Mouse (Mus musculus): Measurements from ENCODE around the gene Ropn1l. TPM values are rescaled to one million over a fixed set of nuclear protein-coding genes. Genes with fewer than 3 reads are reported as not detected.

Ropn1l gene
- polyA plus RNA-seq, 1 experiment = 10.3 TPM

GRCm38 (mm10) chr15:31398769-31399168 lies 54.8 kb downstream of the Ropn1l start:
- TF ChIP-seq TCF12 (IDR thresholded peaks at IDR 0.05; ENCODE audit: insufficient read depth, poor library complexity, severe bottlenecking) (no peak), USF1 (IDR thresholded peaks at IDR 0.05; ENCODE audit: low read depth) (no peak), TCF3 (IDR thresholded peaks at IDR 0.05; ENCODE audit: insufficient read length, low read depth) (no peak), REST (IDR thresholded peaks at IDR 0.05; ENCODE audit: insufficient read depth, insufficient read length) (no peak), POLR2A (IDR thresholded peaks at IDR 0.05; ENCODE audit: insufficient read length, low read depth) (no peak)
- Histone ChIP-seq H3K4me3 (no peak overlapping the region), H3K36me3 (ENCODE audit: control insufficient read depth, insufficient read depth) (no peaks in the 10 kb centered on the region), H3K79me2 (ENCODE audit: control insufficient read depth, insufficient read depth) (no peaks in the 10 kb centered on the region), H3ac (ENCODE audit: control insufficient read depth, insufficient read length) (no peak overlapping the region), H3K27me3 (ENCODE audit: control insufficient read depth, insufficient read depth, insufficient read length) (no peaks in the 10 kb centered on the region), H3K4me2 (ENCODE audit: low read depth) (no peak overlapping the region)

- TF ChIP-seq E2F4 (IDR thresholded peaks at IDR 0.05; ENCODE audit: insufficient read depth) (no peak), CEBPB (IDR thresholded peaks at IDR 0.05; ENCODE audit: insufficient read depth, poor library complexity, severe bottlenecking) (no peak), REST (IDR thresholded peaks at IDR 0.05; ENCODE audit: insufficient read depth, insufficient read length) (no peak), SRF (IDR thresholded peaks at IDR 0.05; ENCODE audit: control insufficient read depth, insufficient read length, low read depth) (no peak), MYOD1 (IDR thresholded peaks at IDR 0.05; ENCODE audit: control insufficient read depth in 1 of 3, insufficient read length in 2 of 3, low read depth in 2 of 3) (no peak), POLR2AphosphoS2 (IDR thresholded peaks at IDR 0.05; ENCODE audit: insufficient read length, low read depth) (no peak), TCF12 (IDR thresholded peaks at IDR 0.05; ENCODE audit: insufficient read depth, poor library complexity, severe bottlenecking) (no peak), TCF3 (IDR thresholded peaks at IDR 0.05; ENCODE audit: insufficient read length, low read depth) (no peak), MYOG (IDR thresholded peaks at IDR 0.05; ENCODE audit: control insufficient read depth in 1 of 3, insufficient read depth in 1 of 3, insufficient read length in 2 of 3, low read depth in 2 of 3) (no peak), POLR2A (IDR thresholded peaks at IDR 0.05; ENCODE audit: insufficient read length, low read depth) (no peak), USF1 (IDR thresholded peaks at IDR 0.05; ENCODE audit: low read depth) (no peak), MAX (IDR thresholded peaks at IDR 0.05; ENCODE audit: low read depth) (no peak)
- Histone ChIP-seq H3ac (ENCODE audit: control insufficient read depth, insufficient read length) (no peak overlapping the region), H3K4me3 (no peak overlapping the region), H3K4me2 (ENCODE audit: low read depth) (no peak overlapping the region), H3K27me3 (ENCODE audit: control insufficient read depth, insufficient read depth, insufficient read length) (no peaks in the 10 kb centered on the region), H3K79me2 (ENCODE audit: control insufficient read depth, insufficient read depth) (no peaks in the 10 kb centered on the region), H3K36me3 (ENCODE audit: control insufficient read depth, insufficient read depth) (no peaks in the 10 kb centered on the region)
Measured at GRCm38 (mm10) chr15:31397379-31397778, 56.2 kb downstream of the Ropn1l start.

GRCm38 (mm10) chr15:31396755-31397154 lies 56.8 kb downstream of the Ropn1l start:
- no peak overlapping the region for H3ac ChIP-seq (ENCODE audit: control insufficient read depth, insufficient read length)
- H3K79me2 ChIP-seq (ENCODE audit: control insufficient read depth, insufficient read depth) = no peaks in the 10 kb centered on the region
- H3K4me3 ChIP-seq = no peak overlapping the region
- no peak overlapping the region for H3K4me2 ChIP-seq (ENCODE audit: low read depth)
- H3K27me3 ChIP-seq (ENCODE audit: control insufficient read depth, insufficient read depth, insufficient read length) = no peaks in the 10 kb centered on the region
- H3K36me3 ChIP-seq (ENCODE audit: control insufficient read depth, insufficient read depth) = no peaks in the 10 kb centered on the region
- TF ChIP-seq CEBPB (IDR thresholded peaks at IDR 0.05; ENCODE audit: insufficient read depth, poor library complexity, severe bottlenecking) = no peak
- TF ChIP-seq POLR2AphosphoS2 (IDR thresholded peaks at IDR 0.05; ENCODE audit: insufficient read length, low read depth) = no peak
- no peak for TF ChIP-seq TCF3 (IDR thresholded peaks at IDR 0.05; ENCODE audit: insufficient read length, low read depth)

- no peak for TF ChIP-seq TCF12 (IDR thresholded peaks at IDR 0.05; ENCODE audit: insufficient read depth, poor library complexity, severe bottlenecking)
- TF ChIP-seq POLR2A (IDR thresholded peaks at IDR 0.05; ENCODE audit: insufficient read length, low read depth) = no peak
- TF ChIP-seq SRF (IDR thresholded peaks at IDR 0.05; ENCODE audit: control insufficient read depth, insufficient read length, low read depth) = no peak
- TF ChIP-seq MYOD1 (IDR thresholded peaks at IDR 0.05; ENCODE audit: control insufficient read depth in 1 of 3, insufficient read length in 2 of 3, low read depth in 2 of 3) = no peak
- no peak for TF ChIP-seq MAX (IDR thresholded peaks at IDR 0.05; ENCODE audit: low read depth)
- no peak for TF ChIP-seq CEBPB (IDR thresholded peaks at IDR 0.05; ENCODE audit: insufficient read depth, poor library complexity, severe bottlenecking)
- TF ChIP-seq POLR2AphosphoS2 (IDR thresholded peaks at IDR 0.05; ENCODE audit: insufficient read length, low read depth) = no peak
- no peak for TF ChIP-seq E2F4 (IDR thresholded peaks at IDR 0.05; ENCODE audit: insufficient read depth)
- no peak for TF ChIP-seq REST (IDR thresholded peaks at IDR 0.05; ENCODE audit: insufficient read depth, insufficient read length)
- TF ChIP-seq MYOG (IDR thresholded peaks at IDR 0.05; ENCODE audit: control insufficient read depth in 1 of 3, insufficient read depth in 1 of 3, insufficient read length in 2 of 3, low read depth in 2 of 3) = no peak
- TF ChIP-seq USF1 (IDR thresholded peaks at IDR 0.05; ENCODE audit: low read depth) = no peak
- TF ChIP-seq TCF3 (IDR thresholded peaks at IDR 0.05; ENCODE audit: insufficient read length, low read depth) = no peak
- Histone ChIP-seq H3K79me2 (ENCODE audit: control insufficient read depth, insufficient read depth) (no peaks in the 10 kb centered on the region), H3K36me3 (ENCODE audit: control insufficient read depth, insufficient read depth) (no peaks in the 10 kb centered on the region), H3K27me3 (ENCODE audit: control insufficient read depth, insufficient read depth, insufficient read length) (no peaks in the 10 kb centered on the region), H3K4me2 (ENCODE audit: low read depth) (no peak overlapping the region), H3K4me3 (no peak overlapping the region), H3ac (ENCODE audit: control insufficient read depth, insufficient read length) (no peak overlapping the region)
Measured at GRCm38 (mm10) chr15:31395986-31396385, 57.6 kb downstream of the Ropn1l start.

- H3K27me3 ChIP-seq (ENCODE audit: control insufficient read depth, insufficient read depth, insufficient read length) = no peaks in the 10 kb centered on the region
- no peak overlapping the region for H3K4me2 ChIP-seq (ENCODE audit: low read depth)
- no peaks in the 10 kb centered on the region for H3K36me3 ChIP-seq (ENCODE audit: control insufficient read depth, insufficient read depth)
- TF ChIP-seq REST (IDR thresholded peaks at IDR 0.05; ENCODE audit: insufficient read depth, insufficient read length) (no peak), USF1 (IDR thresholded peaks at IDR 0.05; ENCODE audit: low read depth) (no peak), CEBPB (IDR thresholded peaks at IDR 0.05; ENCODE audit: insufficient read depth, poor library complexity, severe bottlenecking) (no peak), POLR2AphosphoS2 (IDR thresholded peaks at IDR 0.05; ENCODE audit: insufficient read length, low read depth) (no peak), MAX (IDR thresholded peaks at IDR 0.05; ENCODE audit: low read depth) (no peak), TCF3 (IDR thresholded peaks at IDR 0.05; ENCODE audit: insufficient read length, low read depth) (no peak), MYOD1 (IDR thresholded peaks at IDR 0.05; ENCODE audit: control insufficient read depth in 1 of 3, insufficient read length in 2 of 3, low read depth in 2 of 3) (no peak), MYOG (IDR thresholded peaks at IDR 0.05; ENCODE audit: control insufficient read depth in 1 of 3, insufficient read depth in 1 of 3, insufficient read length in 2 of 3, low read depth in 2 of 3) (no peak), SRF (IDR thresholded peaks at IDR 0.05; ENCODE audit: control insufficient read depth, insufficient read length, low read depth) (no peak), TCF12 (IDR thresholded peaks at IDR 0.05; ENCODE audit: insufficient read depth, poor library complexity, severe bottlenecking) (no peak), E2F4 (IDR thresholded peaks at IDR 0.05; ENCODE audit: insufficient read depth) (no peak), POLR2A (IDR thresholded peaks at IDR 0.05; ENCODE audit: insufficient read length, low read depth) (no peak)
- H3K4me3 ChIP-seq = no peak overlapping the region
- H3ac ChIP-seq (ENCODE audit: control insufficient read depth, insufficient read length) = no peak overlapping the region
- H3K79me2 ChIP-seq (ENCODE audit: control insufficient read depth, insufficient read depth) = no peaks in the 10 kb centered on the region
Measured at GRCm38 (mm10) chr15:31393402-31393801, 60.1 kb downstream of the Ropn1l start.

Measured in myocyte (in vitro differentiated cells).